Mouse (Mus musculus): ENCODE data around the gene Trim9.

DNA sequence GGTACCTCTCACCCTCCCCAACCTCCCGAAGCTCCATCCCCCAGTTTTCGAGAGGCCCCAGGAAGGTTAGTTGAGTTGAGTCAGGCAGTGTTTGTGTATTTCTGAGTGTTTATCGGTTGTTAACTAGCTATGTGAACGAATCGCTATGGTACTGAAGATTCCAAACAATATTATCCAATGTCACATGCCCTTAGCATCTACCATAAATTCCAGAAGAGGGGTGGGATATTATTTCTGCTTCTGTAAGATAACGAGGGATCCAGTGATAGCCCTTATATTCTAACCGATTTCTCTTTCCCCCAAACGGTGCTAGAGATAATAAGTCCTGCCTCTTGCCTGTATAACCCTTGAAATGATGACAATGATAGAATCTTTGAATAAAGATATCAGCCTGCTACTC lies 612 bp upstream of the Trim9 start:
- TF ChIP-seq CTCF (IDR thresholded peaks at IDR 0.05; ENCODE audit: low read depth) (no peak), EP300 (IDR thresholded peaks at IDR 0.05; ENCODE audit: low read depth) (no peak)
